Mouse (Mus musculus) adrenal gland, adult 2 months (tissue): ENCODE results near the gene Pole2. TPM values are rescaled to one million over a fixed set of nuclear protein-coding genes. Genes with fewer than 3 reads are reported as not detected.
A peak's percentile ranks its signal among the peaks of the same experiment; 100 is the strongest.
"Not testable (repeated sequence)": the region's sequence is repeated elsewhere in the genome, so short reads cannot be mapped to it uniquely, and the experiment has no call there.

ENCODE experiments used
- DNase-seq: peaks from one replicate; pipeline ENCODE4 v3.0.0; 2021
- microRNA-seq, 2 experiments: library from miRNA; unstranded; fragments of <30 nt; microRNA quantifications; one replicate each; pipeline ENCODE4 v1.2.0; 2021
- polyA plus RNA-seq: library from polyadenylated mRNA; depleted of rRNA; stranded (reverse); fragments of >200 nt; gene quantifications from 2 replicates; pipeline ENCODE4 v1.2.3, GENCODE M21; 2012; rRNA removed
- total RNA-seq, 2 experiments: library from RNA; stranded (reverse); gene quantifications; 2 replicates each; pipeline ENCODE4 v1.2.3; 2021

Pole2 gene
- total and polyA plus RNA-seq, 3 experiments: 0.76 to 3.8 (median 1.4) TPM

GRCm38 (mm10) chr12:69179371-69179770 is 48.6 kb downstream of the Pole2 start:
- DNase-seq: no peak

- no peak for DNase-seq
Measured at GRCm38 (mm10) chr12:69177526-69177925, 50.5 kb downstream of the Pole2 start.

- no peak for DNase-seq
Measured at GRCm38 (mm10) chr12:69175975-69176374, 52.0 kb downstream of the Pole2 start.

- DNase-seq: no peak
Measured at GRCm38 (mm10) chr12:69171307-69171706, 56.7 kb downstream of the Pole2 start.

- peak; percentile 89 for DNase-seq
Measured at GRCm38 (mm10) chr12:69168461-69169106, 59.4 kb downstream of the Pole2 start, which contains the start of gene Lrr1. Gene Lrr1, plus strand, starts transcription at chr12:69168814.

- DNase-seq: no peak
Measured at GRCm38 (mm10) chr12:69167656-69168460, 60.1 kb downstream of the Pole2 start.

- DNase-seq: not testable (repeated sequence)
Measured at GRCm38 (mm10) chr12:69166861-69167581, 61.0 kb downstream of the Pole2 start.

GRCm38 (mm10) chr12:69164904-69165303 is 63.1 kb downstream of the Pole2 start:
- DNase-seq: no peak

- DNase-seq: not testable (repeated sequence)
Measured at GRCm38 (mm10) chr12:69163586-69163985, 64.4 kb downstream of the Pole2 start.

- not testable (repeated sequence) for DNase-seq
Measured at GRCm38 (mm10) chr12:69160677-69161076, 67.3 kb downstream of the Pole2 start.

GRCm38 (mm10) chr12:69159578-69159940 is 68.4 kb downstream of the Pole2 start:
- DNase-seq: peak; percentile 29

- peak; percentile 98 for DNase-seq
Measured at GRCm38 (mm10) chr12:69158765-69159577, 69.0 kb downstream of the Pole2 start, which contains the start of gene Rps29. Gene Rps29, minus strand, starts transcription at chr12:69159186.

- DNase-seq: no peak
Measured at GRCm38 (mm10) chr12:69158366-69158764, 69.6 kb downstream of the Pole2 start.

GRCm38 (mm10) chr12:69157107-69157506 is 70.9 kb downstream of the Pole2 start:
- no peak for DNase-seq

- no peak for DNase-seq
Measured at GRCm38 (mm10) chr12:69156436-69156835, 71.6 kb downstream of the Pole2 start.

GRCm38 (mm10) chr12:69155923-69156322 is 72.1 kb downstream of the Pole2 start:
- DNase-seq: no peak

Small RNAs within 50 kb of the gene (microRNA-seq; reads per million reads assigned to microRNA genes)
- gene Gm47287 (0 reads per million in 2 experiments), gene Gm47295 (2.9 to 3.7 reads per million in 2 experiments)

Other genes starting within 250 kb of the Pole2 start
- gene Rps29, start 69.0 kb downstream of the Pole2 start, total RNA-seq: 1,000 to 10,000 TPM; 1,031 to 1,526 TPM
- 962 and 1,016 TPM in 2 replicates for gene Rps29, start 69.0 kb downstream of the Pole2 start, polyA plus RNA-seq
- gene Lrr1, start 59.4 kb downstream of the Pole2 start, total RNA-seq: under 1 TPM in 1 of 2 experiments, not detected in 1; 0.17 TPM
- 0.64 TPM in 1 of 2 replicates, not detected in the other for gene Lrr1, start 59.4 kb downstream of the Pole2 start, polyA plus RNA-seq
- gene Rpl36al, start 44.1 kb downstream of the Pole2 start, total RNA-seq: 100 to 1,000 TPM; 629 to 634 TPM
- 14.6 and 16.0 TPM in 2 replicates for gene Rpl36al, start 44.1 kb downstream of the Pole2 start, polyA plus RNA-seq
- 10 to 100 TPM; 45.6 to 60.8 TPM for gene Mgat2, start 44.0 kb downstream of the Pole2 start, total RNA-seq
- gene Mgat2, start 44.0 kb downstream of the Pole2 start, polyA plus RNA-seq: 26.7 and 29.5 TPM in 2 replicates
- gene Gm49383, start 31.1 kb downstream of the Pole2 start, total RNA-seq: 1 to 10 TPM; 4.1 to 7.3 TPM
- gene Gm49383, start 31.1 kb downstream of the Pole2 start, polyA plus RNA-seq: 2.3 and 2.6 TPM in 2 replicates
- gene Dnaaf2, start 29.8 kb downstream of the Pole2 start, total RNA-seq: under 1 TPM; 0.89 to 0.97 TPM
- 1.1 and 1.6 TPM in 2 replicates for gene Dnaaf2, start 29.8 kb downstream of the Pole2 start, polyA plus RNA-seq
- 1 to 10 TPM; 4.1 to 5.7 TPM for gene Gm49384, start 23.9 kb downstream of the Pole2 start, total RNA-seq
- gene Gm49384, start 23.9 kb downstream of the Pole2 start, polyA plus RNA-seq: 0.16 TPM in 1 of 2 replicates, not detected in the other
- gene Klhdc1, start 13.0 kb upstream of the Pole2 start, total RNA-seq: 1 to 10 TPM; 6.6 to 8.7 TPM
- gene Klhdc1, start 13.0 kb upstream of the Pole2 start, polyA plus RNA-seq: 0.27 and 0.48 TPM in 2 replicates
- gene Klhdc2, start 68.5 kb upstream of the Pole2 start, total RNA-seq: 10 to 100 TPM; 41.6 to 66.7 TPM
- 69.8 and 83.5 TPM in 2 replicates for gene Klhdc2, start 68.5 kb upstream of the Pole2 start, polyA plus RNA-seq
- 10 to 100 TPM; 40.8 to 41.5 TPM for gene Nemf, start 129.0 kb upstream of the Pole2 start, total RNA-seq
- gene Nemf, start 129.0 kb upstream of the Pole2 start, polyA plus RNA-seq: 0.61 and 0.86 TPM in 2 replicates
- 100 to 1,000 TPM; 112 to 123 TPM for gene Arf6, start 144.0 kb upstream of the Pole2 start, total RNA-seq
- gene Arf6, start 144.0 kb upstream of the Pole2 start, polyA plus RNA-seq: 123 and 157 TPM in 2 replicates
- 1 to 10 TPM; 1.2 TPM for gene Gm9887, start 144.3 kb upstream of the Pole2 start, total RNA-seq
- 3.8 and 3.9 TPM in 2 replicates for gene Gm9887, start 144.3 kb upstream of the Pole2 start, polyA plus RNA-seq